Mouse (Mus musculus): Measurements from ENCODE around the gene Id4. TPM values are rescaled to one million over a fixed set of nuclear protein-coding genes. Genes with fewer than 3 reads are reported as not detected.

Gene Id4
- polyA plus RNA-seq (2012; ENCODE audit: insufficient read depth, insufficient read length, low replicate concordance, missing spikeins), result 105 TPM in 1 of 2 replicates, not detected in the other

GRCm38 (mm10) chr13:48260690-48261278 is at the start of gene Id4:
Gene Id4 (plus strand): TSS chr13:48261228.
- Histone ChIP-seq H3K27ac (ENCODE audit: insufficient read depth, low read depth, low read length) (0 out of 2 replicates have a peak within 1 kb of the TSS, but pooled peaks have one; percentile 3), H3K4me3 (ENCODE audit: insufficient read depth, low read depth, low read length) (peak within 1 kb of the TSS; percentile 47), H3K4me1 (ENCODE audit: control insufficient read depth, insufficient read depth, low read length) (peaks cover 15% of the 10 kb centered on the region)
- WGBS, result 1% methylated on average over 51 of the region's 52 CpGs
- TF ChIP-seq CTCF (IDR thresholded peaks at IDR 0.05; ENCODE audit: insufficient read depth, low read depth, low read length) (no peak), POLR2A (IDR thresholded peaks at IDR 0.05; ENCODE audit: insufficient read depth, low read depth, low read length) (peak; percentile 77)

DNA sequence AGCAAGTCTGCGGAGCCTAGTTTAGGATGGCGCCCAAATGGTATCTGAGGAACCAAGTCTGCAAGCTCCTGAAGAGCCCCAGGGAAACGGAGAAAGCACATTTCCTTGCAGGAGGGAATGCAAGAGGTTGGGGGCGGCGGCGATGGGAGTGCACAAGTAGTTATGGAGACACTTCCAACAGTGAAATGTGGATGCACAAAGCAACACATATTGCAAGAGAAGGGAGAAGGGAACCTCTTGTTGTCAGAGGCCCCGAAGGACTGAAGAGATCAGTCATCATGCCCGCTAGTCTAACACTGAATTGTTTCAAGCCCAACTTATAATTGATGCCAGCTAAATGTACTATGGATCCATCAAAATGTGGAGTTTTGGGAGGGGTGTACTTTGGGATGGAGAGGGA is 33.9 kb upstream of the Id4 start:
- H3K4me3 ChIP-seq (ENCODE audit: insufficient read depth, low read depth, low read length), result no peak overlapping the region
- H3K27ac ChIP-seq (ENCODE audit: insufficient read depth, low read depth, low read length), result no peak overlapping the region
- peaks cover 7% of the 10 kb centered on the region; the same call in 1 of the 2 replicates for H3K4me1 ChIP-seq (ENCODE audit: control insufficient read depth, insufficient read depth, low read length)
- WGBS, result 19% methylated on average over 8 of the region's 8 CpGs
- no peak for TF ChIP-seq CTCF (IDR thresholded peaks at IDR 0.05; ENCODE audit: insufficient read depth, low read depth, low read length)
- TF ChIP-seq POLR2A (IDR thresholded peaks at IDR 0.05; ENCODE audit: insufficient read depth, low read depth, low read length), result no peak

DNA sequence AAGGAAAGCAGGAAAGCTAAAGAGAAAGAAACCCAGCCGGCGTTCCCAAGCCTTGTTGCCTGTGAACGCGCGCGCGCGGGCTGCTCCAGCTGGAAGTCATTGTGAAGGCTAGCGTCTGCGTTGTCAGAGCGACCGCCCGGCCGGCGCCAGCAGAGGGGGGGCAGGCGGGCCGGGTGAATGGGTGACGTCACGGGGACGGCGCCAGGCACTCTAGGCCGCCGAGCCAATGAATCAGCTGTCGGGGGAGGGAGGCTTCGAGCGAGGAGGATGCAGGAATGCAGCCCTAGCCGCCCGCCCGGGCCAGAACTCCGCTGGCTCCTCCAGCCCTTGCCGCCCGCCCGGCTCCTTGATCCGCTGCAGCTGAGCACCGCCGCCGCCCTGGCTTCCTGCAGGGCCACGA is 33.3 kb upstream of the Id4 start:
- WGBS, result under 1% methylated on average over 38 of the region's 38 CpGs
- peak overlapping the region; percentile 59; the same call in 1 of the 2 replicates for H3K27ac ChIP-seq (ENCODE audit: insufficient read depth, low read depth, low read length)
- H3K4me1 ChIP-seq (ENCODE audit: control insufficient read depth, insufficient read depth, low read length), result peaks cover 7% of the 10 kb centered on the region; the same call in 1 of the 2 replicates
- peak overlapping the region; percentile 51 for H3K4me3 ChIP-seq (ENCODE audit: insufficient read depth, low read depth, low read length)
- TF ChIP-seq POLR2A (IDR thresholded peaks at IDR 0.05; ENCODE audit: insufficient read depth, low read depth, low read length), result peak; percentile 38; the same call in 1 of the 2 replicates
- no peak for TF ChIP-seq CTCF (IDR thresholded peaks at IDR 0.05; ENCODE audit: insufficient read depth, low read depth, low read length)

GRCm38 (mm10) chr13:48228114-48228513 is 32.9 kb upstream of the Id4 start:
- 24% methylated on average over 4 of the region's 4 CpGs for WGBS

GRCm38 (mm10) chr13:48230996-48231395 is 30.0 kb upstream of the Id4 start:
- TF ChIP-seq POLR2A (IDR thresholded peaks at IDR 0.05; ENCODE audit: insufficient read depth, low read depth, low read length) (no peak), CTCF (IDR thresholded peaks at IDR 0.05; ENCODE audit: insufficient read depth, low read depth, low read length) (no peak)
- Histone ChIP-seq H3K27ac (ENCODE audit: insufficient read depth, low read depth, low read length) (no peak overlapping the region), H3K4me1 (ENCODE audit: control insufficient read depth, insufficient read depth, low read length) (peaks cover 7% of the 10 kb centered on the region; the same call in 1 of the 2 replicates), H3K4me3 (ENCODE audit: insufficient read depth, low read depth, low read length) (no peak overlapping the region)
- 51% methylated on average over 6 of the region's 6 CpGs for WGBS

More at GRCm38 (mm10) chr13:48228114-48228513, 32.9 kb upstream of the Id4 start:
- peak overlapping the region; percentile 51 for H3K4me3 ChIP-seq (ENCODE audit: insufficient read depth, low read depth, low read length)
- H3K27ac ChIP-seq (ENCODE audit: insufficient read depth, low read depth, low read length), result peak overlapping the region; percentile 59; the same call in 1 of the 2 replicates
- TF ChIP-seq POLR2A (IDR thresholded peaks at IDR 0.05; ENCODE audit: insufficient read depth, low read depth, low read length) (no peak), CTCF (IDR thresholded peaks at IDR 0.05; ENCODE audit: insufficient read depth, low read depth, low read length) (no peak)
- peaks cover 7% of the 10 kb centered on the region; the same call in 1 of the 2 replicates for H3K4me1 ChIP-seq (ENCODE audit: control insufficient read depth, insufficient read depth, low read length)

DNA sequence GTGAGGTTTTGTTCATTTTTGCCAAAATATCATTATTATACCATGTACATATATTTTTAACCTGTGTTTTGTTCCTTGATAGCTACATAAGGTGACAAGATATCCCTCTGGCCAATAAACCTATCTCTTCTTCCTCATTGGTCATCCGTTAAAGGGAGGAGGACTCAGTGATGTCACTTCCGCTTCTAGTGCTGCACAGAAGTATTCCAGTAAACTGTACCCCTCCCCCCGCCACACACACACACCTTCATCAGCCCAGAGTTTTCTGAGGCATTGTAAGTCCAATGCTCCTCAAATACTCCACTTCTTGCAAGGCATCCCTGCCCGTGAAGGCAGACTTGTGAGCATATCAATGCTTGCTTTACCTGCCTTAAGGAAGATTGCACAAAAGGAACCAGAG is 24.6 kb upstream of the Id4 start:
- TF ChIP-seq CTCF (IDR thresholded peaks at IDR 0.05; ENCODE audit: insufficient read depth, low read depth, low read length) (no peak), POLR2A (IDR thresholded peaks at IDR 0.05; ENCODE audit: insufficient read depth, low read depth, low read length) (no peak)
- Histone ChIP-seq H3K27ac (ENCODE audit: insufficient read depth, low read depth, low read length) (no peak overlapping the region), H3K4me1 (ENCODE audit: control insufficient read depth, insufficient read depth, low read length) (no peaks in the 10 kb centered on the region), H3K4me3 (ENCODE audit: insufficient read depth, low read depth, low read length) (no peak overlapping the region)
- 88% methylated on average over 4 of the region's 4 CpGs for WGBS

DNA sequence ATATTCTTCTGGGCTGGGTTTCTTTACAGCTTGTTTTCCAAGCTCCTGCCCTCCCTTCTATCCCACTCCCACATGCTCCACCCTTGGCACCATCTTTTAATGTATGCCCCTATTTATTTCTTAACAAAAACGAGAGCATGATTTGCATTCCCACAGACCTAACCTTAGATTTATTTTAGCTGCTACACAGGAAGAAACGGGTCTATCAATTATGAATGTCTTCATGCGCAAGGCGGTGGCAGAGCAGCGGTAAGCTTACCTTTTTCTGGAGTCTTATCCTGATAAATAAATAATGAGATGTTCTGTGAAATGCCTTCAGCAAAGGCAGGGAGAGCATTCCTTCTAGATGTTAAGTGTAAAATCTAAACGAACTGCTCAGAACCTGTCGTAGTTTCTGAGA is 24.2 kb upstream of the Id4 start:
- H3K4me3 ChIP-seq (ENCODE audit: insufficient read depth, low read depth, low read length), result no peak overlapping the region
- WGBS, result 73% methylated on average over 7 of the region's 7 CpGs
- H3K4me1 ChIP-seq (ENCODE audit: control insufficient read depth, insufficient read depth, low read length), result no peaks in the 10 kb centered on the region
- no peak overlapping the region for H3K27ac ChIP-seq (ENCODE audit: insufficient read depth, low read depth, low read length)
- TF ChIP-seq CTCF (IDR thresholded peaks at IDR 0.05; ENCODE audit: insufficient read depth, low read depth, low read length) (no peak), POLR2A (IDR thresholded peaks at IDR 0.05; ENCODE audit: insufficient read depth, low read depth, low read length) (no peak)

DNA sequence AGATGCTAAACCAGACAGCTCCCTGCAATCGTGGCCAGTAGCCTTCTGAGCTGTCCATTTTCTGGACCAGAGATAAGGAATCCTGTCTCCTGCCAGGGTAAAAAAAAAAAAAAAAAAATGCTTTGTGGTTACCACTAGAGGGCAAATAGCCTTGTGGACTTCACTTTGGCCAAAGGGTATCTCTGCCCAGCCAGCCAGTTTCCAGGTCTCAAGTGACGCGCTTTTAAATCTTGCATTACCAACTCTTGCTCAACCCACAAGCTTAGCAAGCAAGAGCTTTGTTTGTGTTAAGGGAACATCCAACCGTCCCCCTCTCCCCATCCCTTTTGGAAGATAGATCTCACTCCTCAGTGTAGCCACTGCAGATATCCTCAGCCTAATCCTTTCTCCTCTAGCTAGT is 23.5 kb upstream of the Id4 start:
- TF ChIP-seq POLR2A (IDR thresholded peaks at IDR 0.05; ENCODE audit: insufficient read depth, low read depth, low read length), result no peak
- TF ChIP-seq CTCF (IDR thresholded peaks at IDR 0.05; ENCODE audit: insufficient read depth, low read depth, low read length), result no peak
- WGBS, result 39% methylated on average over 4 of the region's 4 CpGs
- Histone ChIP-seq H3K4me1 (ENCODE audit: control insufficient read depth, insufficient read depth, low read length) (no peaks in the 10 kb centered on the region), H3K4me3 (ENCODE audit: insufficient read depth, low read depth, low read length) (no peak overlapping the region), H3K27ac (ENCODE audit: insufficient read depth, low read depth, low read length) (no peak overlapping the region)

DNA sequence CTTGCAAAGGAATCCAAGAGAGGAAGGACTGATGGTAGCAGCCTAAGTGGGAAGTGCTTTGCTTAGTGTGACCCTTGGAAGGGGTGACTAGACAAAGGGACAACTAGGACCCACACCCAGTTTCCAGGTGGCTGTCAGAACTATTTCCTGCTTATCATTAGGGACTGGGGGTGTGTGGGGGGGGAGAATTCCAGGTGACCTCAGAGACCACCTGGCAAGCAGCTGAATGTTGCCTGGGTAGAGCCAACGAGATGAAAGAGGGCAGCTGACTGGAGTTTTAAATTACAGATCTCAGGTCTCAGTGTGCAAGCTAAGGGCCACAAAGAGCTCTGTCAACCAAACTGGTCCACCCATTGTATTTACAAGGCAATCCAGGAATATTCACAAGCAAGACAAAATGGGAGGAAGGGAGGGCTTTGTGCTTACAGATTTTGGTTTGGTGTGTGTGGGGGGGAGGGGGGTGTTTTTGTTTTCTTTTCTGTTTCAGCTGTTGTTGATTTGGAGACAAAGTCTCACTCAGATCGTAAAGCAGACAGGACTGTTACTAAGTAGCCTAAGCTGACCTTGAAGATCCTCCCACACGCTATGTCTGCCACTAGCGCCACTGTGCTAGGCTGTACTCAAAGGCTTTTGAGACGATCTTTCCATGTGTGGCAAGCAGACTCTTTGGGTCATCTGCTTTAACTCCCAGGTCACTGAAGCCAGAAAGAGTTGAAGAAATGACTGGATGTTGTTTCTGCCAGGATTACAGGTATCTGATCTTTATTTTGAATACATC is 15.6 kb upstream of the Id4 start:
- Histone ChIP-seq H3K4me1 (ENCODE audit: control insufficient read depth, insufficient read depth, low read length) (no peaks in the 10 kb centered on the region), H3K27ac (ENCODE audit: insufficient read depth, low read depth, low read length) (no peak overlapping the region), H3K4me3 (ENCODE audit: insufficient read depth, low read depth, low read length) (no peak overlapping the region)
- TF ChIP-seq CTCF (IDR thresholded peaks at IDR 0.05; ENCODE audit: insufficient read depth, low read depth, low read length) (no peak), POLR2A (IDR thresholded peaks at IDR 0.05; ENCODE audit: insufficient read depth, low read depth, low read length) (no peak)
- WGBS, result 62% methylated on average over 5 of the region's 5 CpGs

All from olfactory bulb, adult 2 months (tissue).